Mouse (Mus musculus): ENCODE measurements around the gene Cep135. TPM values are rescaled to one million over a fixed set of nuclear protein-coding genes. Genes with fewer than 3 reads are reported as not detected.

Cep135 gene
- polyA plus RNA-seq (2012; ENCODE audit: low replicate concordance) = 2.9 and 4.6 TPM in 2 replicates

GRCm38 (mm10) chr5:76588551-76589283 lies at the start of gene Cep135:
Cep135 (plus strand) TSS chr5:76588698.

GRCm38 (mm10) chr5:76656212-76656611 lies 67.7 kb downstream of the Cep135 start, which contains the start of gene C530008M17Rik:
C530008M17Rik (plus strand) TSS chr5:76656512.

Other genes with a start within 250 kb of the Cep135 start
- gene Nmu, start 224.9 kb upstream of the Cep135 start, polyA plus RNA-seq (2012; ENCODE audit: low replicate concordance) = not detected in 2 replicates
- not detected in 2 replicates for gene Gm7271, start 104.7 kb upstream of the Cep135 start, polyA plus RNA-seq (2012; ENCODE audit: low replicate concordance)
- 1.7 and 3.6 TPM in 2 replicates for gene Exoc1, start 59.4 kb upstream of the Cep135 start, polyA plus RNA-seq (2012; ENCODE audit: low replicate concordance)
- gene C530008M17Rik, start 67.8 kb downstream of the Cep135 start, polyA plus RNA-seq (2012; ENCODE audit: low replicate concordance) = 2.0 and 7.2 TPM in 2 replicates

Measured in hematopoietic multipotent progenitor cell, adult 10-12 weeks (in vitro differentiated cells).